Mouse (Mus musculus) kidney, adult 18-20 months (tissue): ENCODE results near the gene Cnih4.

Experiments used
- DNase-seq: peaks from one replicate; pipeline ENCODE4 v3.0.0; 2021

Gene Cnih4

GRCm38 (mm10) chr1:181143950-181144836 is at the start of gene Cnih4, which contains the start of gene Nvl:
Gene Cnih4, plus strand, starts transcription at chr1:181144693.
Gene Nvl, minus strand, starts transcription at chr1:181144204.
- DNase-seq = peak; percentile 95

- DNase-seq = no peak
Observed at GRCm38 (mm10) chr1:181117112-181117511, 27.4 kb upstream of the Cnih4 start.

DNA sequence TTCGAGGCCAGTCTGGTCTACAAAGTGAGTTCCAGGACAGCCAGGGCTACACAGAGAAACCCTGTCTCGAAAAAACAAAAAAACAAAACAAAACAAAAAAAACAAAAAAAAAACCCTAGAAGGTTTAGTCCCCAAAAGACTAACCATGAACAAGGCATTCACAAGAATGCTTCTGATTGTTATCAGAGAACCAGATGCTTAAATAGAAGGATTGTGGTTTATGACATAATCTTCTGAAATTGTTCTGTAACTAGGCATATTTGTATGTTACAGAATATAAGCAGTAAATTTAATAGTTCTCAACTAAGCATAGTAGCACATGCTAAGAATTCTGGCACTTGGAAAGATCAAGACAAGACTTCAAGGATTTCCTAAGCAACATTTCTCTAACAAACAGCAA is 20.3 kb upstream of the Cnih4 start:
- no peak for DNase-seq

GRCm38 (mm10) chr1:181125916-181126315 is 18.6 kb upstream of the Cnih4 start:
- DNase-seq = no peak

DNA sequence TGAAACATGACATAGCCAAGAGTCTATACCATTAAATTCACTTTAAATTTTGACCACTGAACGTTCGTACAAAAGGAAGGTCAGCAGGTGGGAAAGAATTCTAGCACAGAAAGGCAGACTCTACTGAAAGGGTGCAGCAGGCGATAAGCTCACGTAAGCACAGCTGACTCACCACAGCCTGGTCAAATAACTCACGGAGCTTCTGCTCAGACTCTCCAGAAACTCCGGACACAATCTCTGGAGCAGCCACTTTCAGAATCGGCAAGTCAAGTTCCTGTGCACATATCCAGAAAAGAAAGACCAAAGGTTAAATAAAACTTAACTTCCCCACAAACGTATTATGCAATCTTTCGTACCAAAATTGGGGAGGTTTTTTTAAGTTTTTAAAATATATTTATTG is 17.7 kb upstream of the Cnih4 start:
- no peak for DNase-seq

DNA sequence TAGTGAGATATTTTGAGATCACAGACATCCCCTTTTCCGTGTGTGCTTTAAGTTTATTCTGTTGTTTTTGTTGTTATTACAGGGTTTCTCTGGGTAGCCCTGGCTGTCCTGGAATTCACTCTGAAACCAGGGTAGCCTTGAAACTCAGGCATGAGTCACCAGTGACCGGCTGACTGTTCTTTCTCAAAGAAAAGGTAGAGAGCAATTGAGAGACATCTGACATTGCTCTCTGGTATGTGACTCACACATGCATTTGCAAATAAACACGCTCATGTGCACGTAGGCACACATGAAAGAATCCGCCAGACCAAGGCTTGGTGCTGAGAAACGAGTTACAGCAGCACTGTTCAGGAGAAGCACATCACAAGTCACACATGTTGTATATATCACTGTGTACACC is 12.6 kb upstream of the Cnih4 start:
- DNase-seq = no peak

DNA sequence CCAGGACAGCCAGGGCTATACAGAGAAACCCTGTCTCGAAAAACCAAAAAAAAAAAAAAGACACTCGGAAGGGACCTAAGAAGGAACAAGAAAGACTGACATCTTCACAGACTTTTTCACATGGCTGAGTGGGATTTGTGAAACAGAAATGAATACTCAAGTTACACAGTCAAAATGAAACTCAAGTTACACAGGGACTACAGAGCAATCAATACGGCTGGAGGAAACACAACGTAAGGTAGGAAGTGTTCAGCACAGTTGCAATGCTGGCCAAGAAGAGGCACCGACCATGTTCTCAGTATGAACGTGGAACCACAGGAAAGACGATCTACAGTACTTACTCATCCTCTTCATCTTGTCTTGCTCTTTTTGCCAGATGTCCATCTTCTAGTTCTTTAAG is 5.8 kb upstream of the Cnih4 start:
- no peak for DNase-seq

DNA sequence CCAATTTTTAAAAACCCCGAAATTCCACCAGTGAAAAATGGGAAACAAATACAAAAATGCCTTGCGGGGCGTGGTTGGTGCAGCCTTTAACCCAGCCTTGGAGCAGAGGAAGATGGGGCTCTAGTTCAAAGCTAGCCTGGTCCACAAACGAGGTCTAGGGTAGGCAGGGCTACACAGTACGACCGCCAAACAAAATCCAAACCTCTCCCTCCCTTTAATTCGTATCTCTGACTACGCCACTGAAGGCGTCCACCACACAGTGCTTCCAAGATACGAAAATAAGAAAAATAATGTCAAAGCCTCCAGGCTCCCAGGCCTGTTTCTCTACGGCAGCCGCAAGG is 914 bp upstream of the Cnih4 start:
- DNase-seq = no peak

DNA sequence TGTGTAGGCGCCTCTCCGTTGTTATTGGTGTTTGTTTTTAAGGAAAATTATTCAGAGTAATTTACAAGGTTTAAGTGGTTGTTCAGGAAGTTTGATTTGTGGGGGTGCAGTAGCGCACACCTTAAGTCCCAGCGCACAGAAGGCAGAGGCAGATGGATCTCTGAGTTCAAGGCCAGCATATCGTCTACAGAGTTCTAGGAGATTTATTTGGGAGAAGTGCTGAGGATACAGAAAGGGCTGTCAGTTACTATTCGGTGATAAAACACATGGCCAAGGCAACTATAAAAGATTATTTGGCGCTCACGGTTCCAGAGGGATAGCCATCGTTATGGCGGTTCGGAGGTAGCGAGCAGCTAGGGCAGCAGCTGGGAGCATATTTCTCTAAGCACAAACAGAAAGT is 473 bp downstream of the Cnih4 start:
- DNase-seq = no peak

GRCm38 (mm10) chr1:181146187-181146586 is 1.7 kb downstream of the Cnih4 start:
- no peak for DNase-seq

- DNase-seq = peak; percentile 35
Observed at GRCm38 (mm10) chr1:181148540-181148939, 4.0 kb downstream of the Cnih4 start.

DNA sequence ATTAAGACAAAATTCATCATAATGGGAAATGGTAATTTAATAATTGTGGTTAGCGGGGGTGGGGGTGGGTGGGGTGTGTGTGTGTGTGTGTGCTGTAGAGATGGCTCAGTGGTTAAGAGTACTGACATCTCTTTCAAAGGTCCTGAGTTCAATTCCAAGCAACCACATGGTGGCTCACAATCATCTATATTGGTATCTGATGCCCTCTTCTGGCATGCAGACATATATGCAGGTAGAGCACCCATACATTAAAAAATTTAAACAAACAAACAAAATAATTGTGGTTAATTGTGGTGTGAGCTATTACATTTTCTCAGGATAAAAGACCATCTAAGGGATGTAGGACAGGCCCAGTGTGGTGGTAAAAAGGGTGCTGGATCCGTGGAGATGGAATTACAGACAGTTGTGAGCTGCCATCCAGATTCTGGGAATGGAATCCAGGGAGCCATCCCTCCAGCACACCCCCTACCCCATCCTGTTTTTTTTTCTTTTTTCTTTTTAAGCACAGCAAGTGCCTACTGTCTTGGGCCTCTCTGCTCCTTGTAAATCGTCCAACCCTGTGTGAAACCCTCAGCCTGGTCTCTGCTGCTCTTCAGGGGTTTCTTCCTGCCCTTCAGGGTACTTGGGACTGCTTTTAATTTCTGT is 5.0 kb downstream of the Cnih4 start:
- DNase-seq = no peak

DNA sequence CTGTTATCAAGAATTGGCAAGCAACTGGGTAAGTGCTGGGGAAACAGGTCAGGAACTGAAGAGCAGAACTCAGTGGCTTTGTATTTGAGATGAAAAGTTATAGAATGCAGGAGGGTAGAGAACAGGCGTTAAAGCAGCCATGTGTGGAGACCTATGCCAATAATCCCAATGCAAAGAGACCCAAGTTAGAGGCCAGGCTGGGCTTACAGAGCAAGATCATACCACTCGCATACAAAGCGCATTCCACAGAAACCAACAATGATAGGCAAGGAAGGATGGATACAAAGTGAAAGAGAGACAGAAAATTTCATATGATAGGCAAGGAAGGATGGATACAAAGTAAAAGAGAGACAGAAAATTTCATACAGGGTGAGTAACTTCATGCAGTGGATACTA is 5.9 kb downstream of the Cnih4 start:
- DNase-seq = no peak

DNA sequence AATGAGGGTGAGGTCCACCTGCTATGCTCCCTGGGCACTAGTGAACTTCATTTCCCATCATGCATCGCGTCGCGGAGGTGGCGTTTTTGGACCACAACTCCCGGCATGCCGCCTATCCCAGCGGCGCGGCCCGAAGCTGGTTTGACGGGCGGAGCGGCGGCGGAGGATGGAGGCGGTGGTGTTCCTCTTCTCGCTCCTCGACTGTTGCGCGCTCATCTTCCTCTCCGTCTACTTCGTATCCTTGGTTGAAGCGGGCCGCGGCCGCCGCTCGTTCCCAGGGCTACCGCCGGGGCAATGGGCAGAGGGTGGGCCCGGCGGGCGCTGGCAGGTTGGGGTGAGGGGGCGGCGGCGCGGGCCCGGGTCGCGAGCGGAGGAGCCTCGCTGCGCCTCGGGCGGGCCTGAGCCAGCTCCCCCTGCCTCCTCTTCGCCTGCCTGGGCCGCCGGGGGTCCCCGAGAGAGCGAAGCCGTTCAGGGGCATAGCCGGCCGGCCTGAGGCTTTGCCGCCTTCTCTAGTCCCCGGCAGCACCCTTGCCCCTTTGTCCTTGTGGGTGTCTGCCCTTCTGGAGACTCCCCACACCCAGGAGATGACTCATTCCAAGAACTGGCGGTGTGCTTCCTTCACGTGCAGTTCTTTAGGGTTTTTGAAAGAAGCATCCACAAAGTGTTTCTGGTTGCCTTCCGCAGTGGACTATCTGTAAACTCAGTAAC is 6.5 kb downstream of the Cnih4 start:
- DNase-seq = peak; percentile 88

- no peak for DNase-seq
Observed at GRCm38 (mm10) chr1:181151541-181151940, 7.0 kb downstream of the Cnih4 start.

DNA sequence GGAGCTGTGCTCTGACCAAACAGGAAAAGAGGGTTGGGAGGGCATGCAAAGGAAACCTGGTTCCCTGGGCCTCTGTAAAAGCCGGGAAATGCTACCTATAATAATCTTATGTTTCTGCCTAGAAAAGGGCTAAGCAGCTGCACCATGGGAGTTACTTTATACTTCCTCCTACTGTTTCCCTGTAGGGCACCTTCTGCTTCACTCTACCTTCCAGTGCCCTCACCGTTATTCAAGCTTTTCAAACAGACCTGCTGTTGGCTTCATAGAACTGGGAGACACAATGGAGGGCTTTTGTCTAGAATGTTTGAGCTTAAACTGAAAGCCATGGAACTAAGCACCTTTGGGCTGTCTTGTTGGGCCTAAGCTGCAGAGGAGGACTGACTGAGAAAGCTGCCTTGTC is 23.3 kb downstream of the Cnih4 start:
- no peak for DNase-seq

DNA sequence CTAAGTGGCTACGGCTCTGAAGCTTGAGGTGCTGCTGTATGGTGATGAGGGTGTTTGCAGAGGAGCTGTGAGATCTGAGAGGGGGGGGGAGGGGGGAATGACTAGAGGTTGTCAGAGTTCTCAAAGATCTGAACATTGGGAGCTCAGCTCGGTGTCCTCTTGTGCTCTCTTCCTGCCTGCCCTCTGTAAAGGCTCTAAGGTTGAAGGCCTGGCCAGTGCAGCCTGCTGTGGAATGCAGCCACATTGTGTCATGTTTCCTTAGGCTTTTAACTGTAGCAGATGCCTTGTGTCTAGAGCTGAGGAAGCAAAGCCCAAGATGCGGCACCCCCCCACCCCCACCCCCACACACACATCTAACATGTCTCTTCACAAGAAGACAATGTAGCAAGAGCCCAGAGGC is 23.9 kb downstream of the Cnih4 start:
- DNase-seq = no peak

- no peak for DNase-seq
Observed at GRCm38 (mm10) chr1:181170210-181170609, 25.7 kb downstream of the Cnih4 start.

GRCm38 (mm10) chr1:181188925-181189324 is 44.4 kb downstream of the Cnih4 start:
- no peak for DNase-seq

DNA sequence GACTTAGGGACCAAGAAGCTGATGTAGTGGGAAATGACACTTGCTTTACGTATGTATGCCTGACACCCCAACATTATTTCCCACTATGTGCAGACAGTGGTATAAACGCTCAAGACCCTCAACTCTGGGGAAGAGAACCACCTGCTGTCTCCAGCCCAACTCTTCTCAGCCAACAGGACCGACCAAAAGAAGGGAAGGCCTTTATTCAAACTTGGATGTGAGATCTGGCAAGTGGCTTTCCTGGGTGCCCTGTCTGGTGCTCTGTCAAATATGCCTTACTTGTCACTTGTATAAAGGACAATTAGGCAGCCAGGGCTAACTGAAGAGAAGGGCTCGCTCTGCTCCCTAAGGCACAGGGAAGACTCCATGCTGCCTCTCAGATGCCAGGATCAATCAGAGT is 55.0 kb downstream of the Cnih4 start:
- no peak for DNase-seq

DNA sequence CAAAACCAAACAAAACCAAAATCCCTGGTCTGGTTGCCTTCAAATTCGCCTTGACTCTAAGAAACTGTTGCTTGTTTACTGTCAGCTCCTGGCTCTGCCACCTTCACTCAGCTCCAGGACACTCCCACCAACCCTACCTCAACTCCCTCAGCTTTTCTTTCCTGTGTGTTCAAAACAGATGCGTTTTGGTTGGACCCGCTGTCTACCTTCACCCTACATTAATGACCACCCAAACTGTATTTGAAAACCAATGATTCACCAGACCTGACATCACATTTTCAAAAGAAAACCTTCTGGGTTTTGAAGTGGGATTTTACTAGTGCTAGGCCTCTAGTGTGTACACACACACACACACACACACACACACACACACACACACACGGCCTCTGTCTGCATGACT is 65.7 kb downstream of the Cnih4 start:
- no peak for DNase-seq

DNA sequence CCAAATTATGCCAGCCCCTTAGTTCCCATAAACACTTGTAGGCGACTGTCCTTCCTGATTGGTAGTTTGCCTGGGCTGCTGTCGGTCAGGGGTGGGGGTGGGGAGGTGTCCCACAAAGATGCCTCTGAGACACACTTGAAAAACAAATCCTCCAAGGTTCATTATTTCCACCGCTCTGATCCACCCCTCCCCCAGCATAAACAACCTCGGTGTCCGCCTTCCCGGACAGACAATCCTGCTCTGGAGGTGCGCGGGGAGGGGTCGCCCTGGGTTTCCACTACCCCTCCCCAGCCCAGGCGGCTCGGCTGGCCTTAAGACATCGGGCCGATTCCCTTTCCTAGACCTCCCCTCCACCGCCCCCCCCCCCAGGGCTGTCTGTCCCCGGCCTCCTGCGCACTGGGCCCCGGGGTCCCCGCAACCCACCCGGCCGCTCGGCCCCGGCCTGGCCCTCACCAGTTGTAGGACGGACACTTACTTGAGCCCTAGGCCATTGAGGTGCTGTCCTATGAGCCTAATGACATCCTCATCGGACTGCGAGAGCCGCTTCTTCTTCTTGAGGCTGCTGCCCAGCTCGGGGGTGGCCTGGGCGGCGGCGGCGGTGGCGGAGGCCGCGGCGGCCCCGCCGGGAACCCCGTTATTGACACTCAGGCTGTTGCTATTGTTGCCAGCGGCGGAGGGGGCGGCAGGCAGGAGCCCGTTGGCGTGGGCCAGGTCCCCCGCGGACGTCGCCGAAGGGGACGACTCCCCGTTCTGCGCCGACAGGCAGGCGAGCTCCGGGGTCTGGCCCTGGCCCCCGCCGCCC is 66.3 kb downstream of the Cnih4 start:
- DNase-seq = peak; percentile 52

GRCm38 (mm10) chr1:181211403-181211919 is 67.0 kb downstream of the Cnih4 start:
- DNase-seq = peak; percentile 52
